Mouse (Mus musculus) MEL (cell line): ENCODE data around the gene Thsd7a. TPM values are rescaled to one million over a fixed set of nuclear protein-coding genes. Genes with fewer than 3 reads are reported as not detected.

ENCODE experiments used
- DNase-seq: peaks from one replicate; pipeline ENCODE4 v3.0.0; 2011; ENCODE audit warnings: low read depth, low spot score
- H3K27ac ChIP-seq: 2 replicates; pipeline ENCODE4 v1.5.1; 2012; ENCODE audit warnings: low read depth, mild to moderate bottlenecking, control low read depth, low read length, moderate library complexity; ENCODE audit not compliant: control insufficient read depth
- H3K27me3 ChIP-seq, 2 experiments: fragments of 150-350 bp in 1 of 2; sonication (generic) in 1 of 2; 2 replicates each; pipeline ENCODE4 v1.6.1; 2012; ENCODE audit warnings: low read length in 2 of 2, mild to moderate bottlenecking in 2 of 2, improper control_type of control experiment in 1 of 2, moderate library complexity in 1 of 2; ENCODE audit not compliant: insufficient read depth in 2 of 2, control insufficient read depth in 1 of 2
- H3K36me3 ChIP-seq, 2 experiments: 2 replicates each; pipeline ENCODE4 v1.6.1; 2012 to 2014; ENCODE audit warnings: low read length in 2 of 2, improper control_type of control experiment in 1 of 2, inconsistent platforms in 1 of 2, mild to moderate bottlenecking in 1 of 2; ENCODE audit not compliant: insufficient read depth in 2 of 2, control insufficient read depth in 1 of 2
- H3K4me1 ChIP-seq, 2 experiments: fragments of 150-350 bp in 1 of 2; sonication (generic) in 1 of 2; 2 replicates each; pipeline ENCODE4 v1.6.1; 2012; ENCODE audit warnings: low read length in 2 of 2, improper control_type of control experiment in 1 of 2, mild to moderate bottlenecking in 1 of 2; ENCODE audit not compliant: insufficient read depth in 2 of 2, control insufficient read depth in 1 of 2
- H3K4me3 ChIP-seq, 2 experiments: fragments of 150-350 bp in 1 of 2; sonication (generic) in 1 of 2; 2 replicates each; pipeline ENCODE4 v1.5.1; 2012; ENCODE audit warnings: low read depth in 2 of 2, low read length in 2 of 2, mild to moderate bottlenecking in 2 of 2, moderate library complexity in 2 of 2, control low read depth in 1 of 2, improper control_type of control experiment in 1 of 2; ENCODE audit not compliant: control insufficient read depth in 1 of 2, insufficient read depth in 1 of 2
- H3K79me2 ChIP-seq: 2 replicates; pipeline ENCODE4 v1.6.1; 2012; ENCODE audit warnings: mild to moderate bottlenecking, low read length, moderate library complexity; ENCODE audit not compliant: control insufficient read depth, poor library complexity, insufficient read depth
- H3K9ac ChIP-seq: 2 replicates; pipeline ENCODE4 v1.6.1; 2012; ENCODE audit warnings: low read depth, mild to moderate bottlenecking, control low read depth, low read length, moderate library complexity; ENCODE audit not compliant: control insufficient read depth, poor library complexity, severe bottlenecking
- H3K9me3 ChIP-seq: fragments of 150-350 bp; sonication (generic); replicated peaks from 2 replicates; pipeline ENCODE4 v1.6.1; 2012; ENCODE audit warnings: mild to moderate bottlenecking, low read length, improper control_type of control experiment, moderate library complexity; ENCODE audit not compliant: insufficient read depth
- BHLHE40 ChIP-seq: IDR thresholded peaks from 2 replicates; pipeline ENCODE4 v1.6.1; 2012; ENCODE audit warnings: low read depth, mild to moderate bottlenecking, inconsistent platforms, low read length, improper control_type of control experiment, borderline replicate concordance
- CHD1 ChIP-seq: IDR thresholded peaks from 2 replicates; pipeline ENCODE4 v1.6.1; 2012; ENCODE audit warnings: low read depth, mild to moderate bottlenecking, inconsistent platforms, low read length, improper control_type of control experiment
- CHD2 ChIP-seq: IDR thresholded peaks from 2 replicates; pipeline ENCODE4 v1.6.1; 2011; ENCODE audit warnings: low read length, improper control_type of control experiment
- CTCF ChIP-seq, 3 experiments: IDR thresholded peaks in 2 of 3; conservative IDR thresholded peaks in 1 of 3; 2 replicates each; pipeline ENCODE4 v1.5.1; 2011 to 2012; ENCODE audit warnings: low read length in 3 of 3, low read depth in 2 of 3, mild to moderate bottlenecking in 2 of 3, improper control_type of control experiment in 1 of 3, inconsistent platforms in 1 of 3, mixed read lengths in 1 of 3, moderate library complexity in 1 of 3; ENCODE audit not compliant: control insufficient read depth in 1 of 3, insufficient read depth in 1 of 3, poor library complexity in 1 of 3, severe bottlenecking in 1 of 3
- ELF1 ChIP-seq: IDR thresholded peaks from 2 replicates; pipeline ENCODE4 v1.6.1; 2014; ENCODE audit warnings: low read depth, mild to moderate bottlenecking, inconsistent platforms, low read length, improper control_type of control experiment, moderate library complexity
- EP300 ChIP-seq, 2 experiments: IDR thresholded peaks; 2 replicates each; pipeline ENCODE4 v1.6.1; 2011; ENCODE audit warnings: improper control_type of control experiment in 2 of 2, low read length in 2 of 2, low read depth in 1 of 2, mild to moderate bottlenecking in 1 of 2
- GABPA ChIP-seq: IDR thresholded peaks from 2 replicates; pipeline ENCODE4 v1.6.1; 2012; ENCODE audit warnings: low read depth, mild to moderate bottlenecking, inconsistent platforms, low read length, improper control_type of control experiment, moderate library complexity
- GATA1 ChIP-seq: IDR thresholded peaks from 2 replicates; pipeline ENCODE4 v1.6.1; 2011; ENCODE audit warnings: low read depth, low read length, improper control_type of control experiment
- HCFC1 ChIP-seq: IDR thresholded peaks from 2 replicates; pipeline ENCODE4 v1.6.1; 2012; ENCODE audit warnings: low read depth, mild to moderate bottlenecking, inconsistent platforms, low read length, improper control_type of control experiment, moderate library complexity
- JUND ChIP-seq: IDR thresholded peaks from 2 replicates; pipeline ENCODE4 v1.6.1; 2011; ENCODE audit warnings: low read depth, mild to moderate bottlenecking, improper control_type of control experiment, low read length
- MAX ChIP-seq: IDR thresholded peaks from 2 replicates; pipeline ENCODE4 v1.6.1; 2011; ENCODE audit warnings: low read length, improper control_type of control experiment
- MAZ ChIP-seq: IDR thresholded peaks from 2 replicates; pipeline ENCODE4 v1.6.1; 2012; ENCODE audit warnings: low read depth, mild to moderate bottlenecking, inconsistent platforms, low read length, improper control_type of control experiment
- MEF2A ChIP-seq: IDR thresholded peaks from 2 replicates; pipeline ENCODE4 v1.6.1; 2014; ENCODE audit warnings: low read depth, mild to moderate bottlenecking, inconsistent platforms, low read length, improper control_type of control experiment; ENCODE audit not compliant: poor library complexity, insufficient replicate concordance, severe bottlenecking; ENCODE audit errors: extremely low read depth
- MYB ChIP-seq: IDR thresholded peaks from 2 replicates; pipeline ENCODE4 v1.6.1; 2011; ENCODE audit warnings: mild to moderate bottlenecking, low read depth, low read length, improper control_type of control experiment
- MYC ChIP-seq: IDR thresholded peaks from 2 replicates; pipeline ENCODE4 v1.6.1; 2011; ENCODE audit warnings: low read depth, mild to moderate bottlenecking, low read length, improper control_type of control experiment, moderate library complexity
- NELFE ChIP-seq: IDR thresholded peaks from 2 replicates; pipeline ENCODE4 v1.6.1; 2011; ENCODE audit warnings: low read depth, low read length, improper control_type of control experiment
- NRF1 ChIP-seq: IDR thresholded peaks from 2 replicates; pipeline ENCODE4 v1.6.1; 2014; ENCODE audit warnings: low read depth, mild to moderate bottlenecking, inconsistent platforms, low read length, improper control_type of control experiment, moderate library complexity; ENCODE audit not compliant: poor library complexity, insufficient read depth, severe bottlenecking
- POLR2A ChIP-seq, 2 experiments: IDR thresholded peaks; 2 replicates each; pipeline ENCODE4 v1.6.1; 2011 to 2012; ENCODE audit warnings: low read length in 2 of 2, mild to moderate bottlenecking in 2 of 2, control low read depth in 1 of 2, improper control_type of control experiment in 1 of 2, low read depth in 1 of 2, moderate library complexity in 1 of 2; ENCODE audit not compliant: control insufficient read depth in 1 of 2, insufficient read depth in 1 of 2, poor library complexity in 1 of 2
- POLR2AphosphoS5 ChIP-seq: IDR thresholded peaks from 2 replicates; pipeline ENCODE4 v1.6.1; 2012; ENCODE audit warnings: low read depth, borderline replicate concordance, mild to moderate bottlenecking, inconsistent platforms, low read length, moderate library complexity, mixed read lengths
- SMC3 ChIP-seq: IDR thresholded peaks from 2 replicates; pipeline ENCODE4 v1.6.1; 2011; ENCODE audit warnings: low read depth, low read length, improper control_type of control experiment
- TAL1 ChIP-seq: IDR thresholded peaks from 2 replicates; pipeline ENCODE4 v1.6.1; 2012; ENCODE audit warnings: mild to moderate bottlenecking, inconsistent platforms, low read length, moderate library complexity, mixed read lengths
- USF2 ChIP-seq, 2 experiments: IDR thresholded peaks; 2 replicates each; pipeline ENCODE4 v1.6.1; 2011 to 2012; ENCODE audit warnings: improper control_type of control experiment in 2 of 2, low read length in 2 of 2, borderline replicate concordance in 1 of 2, inconsistent platforms in 1 of 2, low read depth in 1 of 2, mild to moderate bottlenecking in 1 of 2; ENCODE audit not compliant: insufficient read depth in 1 of 2
- ZKSCAN1 ChIP-seq: IDR thresholded peaks from 2 replicates; pipeline ENCODE4 v1.6.1; 2012; ENCODE audit warnings: low read depth, mild to moderate bottlenecking, inconsistent platforms, low read length, improper control_type of control experiment, moderate library complexity
- ZMIZ1 ChIP-seq: IDR thresholded peaks from 2 replicates; pipeline ENCODE4 v1.6.1; 2012; ENCODE audit warnings: low read depth, mild to moderate bottlenecking, inconsistent platforms, low read length, improper control_type of control experiment, moderate library complexity
- ZNF384 ChIP-seq: IDR thresholded peaks from 2 replicates; pipeline ENCODE4 v1.6.1; 2012; ENCODE audit warnings: low read depth, mild to moderate bottlenecking, inconsistent platforms, low read length, improper control_type of control experiment
- polyA plus RNA-seq, 2 experiments: library from polyadenylated mRNA; stranded (reverse) in 1 of 2; unstranded in 1 of 2; fragments of >175 nt in 1 of 2; fragments of >200 nt in 1 of 2; gene quantifications; 2 replicates each; pipeline versions ENCODE4 v1.2.1 to v1.2.4; 2012; ENCODE audit warnings: low replicate concordance in 2 of 2, low read depth in 1 of 2; ENCODE audit not compliant: insufficient read length in 2 of 2, insufficient read depth in 1 of 2, missing spikeins in 1 of 2
- total RNA-seq: library from RNA; depleted of rRNA; stranded (reverse); fragments of 300-350 nt; gene quantifications from 2 replicates; pipeline ENCODE4 v1.2.3, GENCODE M21; 2012

Gene Thsd7a
- total and polyA plus RNA-seq, 3 experiments = not detected

- H3K4me3 ChIP-seq = no peak overlapping the region
- no peaks in the 10 kb centered on the region for H3K27me3 ChIP-seq
- no peaks in the 10 kb centered on the region for H3K36me3 ChIP-seq
- no peaks in the 10 kb centered on the region for H3K79me2 ChIP-seq
- H3K9me3 ChIP-seq = no peaks in the 10 kb centered on the region
- no peaks in the 10 kb centered on the region for H3K4me1 ChIP-seq
- TF ChIP-seq HCFC1 (no peak), CTCF (IDR thresholded peaks at IDR 0.05 in 2 of 3, conservative IDR thresholded peaks at IDR 0.05 in 1 of 3; ENCODE audit: control insufficient read depth in 1 of 3, insufficient read depth in 1 of 3, low read depth in 2 of 3, low read length in 3 of 3, poor library complexity in 1 of 3, severe bottlenecking in 1 of 3) (no peak), GATA1 (no peak), CHD2 (no peak), ZKSCAN1 (no peak), MEF2A (no peak), JUND (no peak), GABPA (no peak), POLR2A (IDR thresholded peaks at IDR 0.05; ENCODE audit: control insufficient read depth in 1 of 2, insufficient read depth in 1 of 2, low read depth in 1 of 2, low read length in 2 of 2, poor library complexity in 1 of 2) (no peak), EP300 (IDR thresholded peaks at IDR 0.05; ENCODE audit: low read depth in 1 of 2, low read length in 2 of 2) (no peak), POLR2AphosphoS5 (no peak), MYC (no peak), CHD1 (no peak), MAX (no peak), SMC3 (no peak)
- DNase-seq = no peak
- H3K9ac ChIP-seq = no peak overlapping the region
- no peak overlapping the region for H3K27ac ChIP-seq
These were observed 205.1 kb downstream of the Thsd7a start for GRCm38 (mm10) chr6:12544096-12544495.

GRCm38 (mm10) chr6:12542496-12542895, 206.7 kb downstream of the Thsd7a start:
- no peaks in the 10 kb centered on the region for H3K9me3 ChIP-seq
- H3K4me1 ChIP-seq = no peaks in the 10 kb centered on the region
- H3K4me3 ChIP-seq = no peak overlapping the region
- TF ChIP-seq ZKSCAN1 (no peak), JUND (no peak), USF2 (IDR thresholded peaks at IDR 0.05; ENCODE audit: borderline replicate concordance in 1 of 2, insufficient read depth in 1 of 2, low read depth in 1 of 2, low read length in 2 of 2) (no peak), BHLHE40 (no peak), ZMIZ1 (no peak), TAL1 (no peak), MAZ (no peak), MAX (no peak), NRF1 (no peak), POLR2AphosphoS5 (no peak), ELF1 (no peak), CTCF (IDR thresholded peaks at IDR 0.05 in 2 of 3, conservative IDR thresholded peaks at IDR 0.05 in 1 of 3; ENCODE audit: control insufficient read depth in 1 of 3, insufficient read depth in 1 of 3, low read depth in 2 of 3, low read length in 3 of 3, poor library complexity in 1 of 3, severe bottlenecking in 1 of 3) (no peak), ZNF384 (no peak), EP300 (IDR thresholded peaks at IDR 0.05; ENCODE audit: low read depth in 1 of 2, low read length in 2 of 2) (no peak), MYB (no peak), SMC3 (no peak), NELFE (no peak)
- H3K27ac ChIP-seq = no peak overlapping the region
- no peak for DNase-seq
- no peaks in the 10 kb centered on the region for H3K79me2 ChIP-seq
- H3K9ac ChIP-seq = no peak overlapping the region
- no peaks in the 10 kb centered on the region for H3K36me3 ChIP-seq
- no peaks in the 10 kb centered on the region for H3K27me3 ChIP-seq
